Comparison of ENCODE assay signal across 12 mouse cellular contexts in the genomic region with DNA sequence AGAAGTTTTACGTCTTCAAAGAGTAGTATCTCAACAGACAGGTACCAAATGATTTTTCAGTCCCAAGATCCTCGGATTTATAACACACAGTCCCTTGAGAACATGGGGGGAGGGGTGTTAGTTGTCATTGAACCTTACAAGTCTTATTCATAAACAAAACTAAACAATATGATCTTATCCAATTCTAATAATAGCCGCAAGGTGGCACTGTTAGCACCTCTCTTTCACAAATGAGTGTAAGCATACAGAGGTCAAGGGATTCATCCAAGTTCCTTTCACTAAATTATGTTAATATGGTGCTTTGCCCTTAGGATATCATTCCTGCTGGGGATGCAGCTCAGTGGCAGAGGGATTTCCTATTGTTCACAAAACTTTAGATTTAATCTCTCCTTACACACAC.
DNase-seq lines count a peak whose midpoint lies in the region; ATAC-seq and TF ChIP-seq lines count a peak whose summit lies in the region.
"Had no signal": no experiment of that assay in that cellular context is flagged by ENCODE, and none has a peak within 500 bp of the region (broad histone marks: within the 10 kb centered on the region; RNA-seq: fewer than 3 reads in every experiment).

No protein-coding gene starts in this region.

- no peak overlapping the region for H3K4me2 ChIP-seq in forebrain, embryonic 11.5 days (ENCODE audit: low read depth, low read length, severe bottlenecking)
- no peak overlapping the region for H3K4me2 ChIP-seq in liver, embryonic 14.5 days (ENCODE audit: low read depth)

- no peak for TF ChIP-seq EP300 in liver, embryonic 14.5 days (IDR thresholded peaks at IDR 0.05; ENCODE audit: low read depth)

- H3K4me1 ChIP-seq in forebrain, embryonic 11.5 days (replicated peaks; ENCODE audit: control insufficient read depth, insufficient read depth, low read length) = no peaks in the 10 kb centered on the region
- H3K4me1 ChIP-seq in forebrain, embryonic 10.5 days = no peaks in the 10 kb centered on the region
- no peaks in the 10 kb centered on the region for H3K4me1 ChIP-seq in liver, embryonic 14.5 days (replicated peaks; ENCODE audit: control insufficient read depth in 2 of 2, insufficient read depth in 2 of 2, low read length in 1 of 2)
- H3K4me1 ChIP-seq in limb, embryonic 10.5 days = no peaks in the 10 kb centered on the region

- H3K27me3 ChIP-seq in forebrain, embryonic 11.5 days (ENCODE audit: control insufficient read depth, insufficient read depth, low read length) = no peaks in the 10 kb centered on the region
- H3K27me3 ChIP-seq in forebrain, embryonic 10.5 days (ENCODE audit: poor library complexity, severe bottlenecking) = no peaks in the 10 kb centered on the region
- no peaks in the 10 kb centered on the region for H3K27me3 ChIP-seq in liver, embryonic 14.5 days (ENCODE audit: control insufficient read depth, insufficient read depth, low read length)
- no peaks in the 10 kb centered on the region for H3K27me3 ChIP-seq in limb, embryonic 10.5 days (ENCODE audit: low read depth, poor library complexity, severe bottlenecking)

- peak; percentile 13; the same call in 1 of the 2 replicates for TF ChIP-seq CTCF in liver, embryonic 14.5 days (IDR thresholded peaks at IDR 0.05; ENCODE audit: low read depth)

- no peak overlapping the region for H3K4me3 ChIP-seq in forebrain, embryonic 11.5 days (ENCODE audit: low read depth, low read length)
- H3K4me3 ChIP-seq in forebrain, embryonic 10.5 days = no peak overlapping the region
- H3K4me3 ChIP-seq in liver, embryonic 14.5 days (ENCODE audit: insufficient read depth in 1 of 2, low read depth in 2 of 2, low read length in 2 of 2) = no peak overlapping the region
- H3K4me3 ChIP-seq in limb, embryonic 10.5 days = no peak overlapping the region
- H3K4me3 ChIP-seq: myocyte had no signal

- H3K36me3 ChIP-seq in forebrain, embryonic 11.5 days (ENCODE audit: control insufficient read depth, insufficient read depth, low read length) = no peaks in the 10 kb centered on the region
- H3K36me3 ChIP-seq in forebrain, embryonic 10.5 days (replicated peaks) = no peaks in the 10 kb centered on the region
- no peaks in the 10 kb centered on the region for H3K36me3 ChIP-seq in liver, embryonic 14.5 days (replicated peaks; ENCODE audit: control insufficient read depth, insufficient read depth, low read depth)
- H3K36me3 ChIP-seq in limb, embryonic 10.5 days = no peaks in the 10 kb centered on the region

- H3K27ac ChIP-seq in forebrain, embryonic 11.5 days (ENCODE audit: low read depth, low read length) = no peak overlapping the region
- no peak overlapping the region for H3K27ac ChIP-seq in forebrain, embryonic 10.5 days
- no peak overlapping the region for H3K27ac ChIP-seq in liver, embryonic 14.5 days
- no peak overlapping the region for H3K27ac ChIP-seq in limb, embryonic 10.5 days

- no peaks in the 10 kb centered on the region for H3K9me3 ChIP-seq in forebrain, embryonic 11.5 days (ENCODE audit: control insufficient read depth, low read length)
- no peaks in the 10 kb centered on the region for H3K9me3 ChIP-seq in forebrain, embryonic 10.5 days
- no peaks in the 10 kb centered on the region for H3K9me3 ChIP-seq in liver, embryonic 14.5 days (ENCODE audit: control insufficient read depth, low read length)
- no peaks in the 10 kb centered on the region for H3K9me3 ChIP-seq in limb, embryonic 10.5 days (replicated peaks)

- WGBS in forebrain, embryonic 11.5 days = 62% methylated on average over 3 of the region's 3 CpGs
- WGBS in forebrain, embryonic 10.5 days = 58% methylated on average over 3 of the region's 3 CpGs
- 42% methylated on average over 3 of the region's 3 CpGs for WGBS in liver, embryonic 14.5 days (ENCODE audit: insufficient replicate concordance)
- 60% methylated on average over 3 of the region's 3 CpGs for WGBS in limb, embryonic 10.5 days

- ATAC-seq in forebrain, embryonic 11.5 days (replicated peaks; ENCODE audit: low FRiP score) = 0 out of 2 replicates have a peak, but pooled peaks have one; percentile 36
- ATAC-seq in liver, embryonic 14.5 days (ENCODE audit: insufficient read depth) = no peak
- ATAC-seq: activated CD4-positive, CD25-positive, alpha-beta regulatory T cell, adult 4 months had no signal

- no peak for DNase-seq in forebrain, embryonic 11.5 days (ENCODE audit: low spot score)
- DNase-seq in forebrain, embryonic 10.5 days (ENCODE audit: extremely low spot score, low spot score) = no peak
- DNase-seq in liver, embryonic 14.5 days (ENCODE audit: low read depth in 3 of 3, low spot score in 3 of 3) = no peak
- DNase-seq in liver (no peak), NIH3T3 (ENCODE audit: low read depth) (peak; percentile 36)
- peak; percentile 24 for DNase-seq in hindlimb bud, embryonic 11.5 days (ENCODE audit: extremely low spot score, low read depth, low spot score)
- DNase-seq in cerebellum, adult 9-11 months = no peak
- no peak for DNase-seq in limb, embryonic 10.5 days (ENCODE audit: low spot score)
- DNase-seq: gastrocnemius, postnatal 36 days; heart, postnatal 14 days had no signal

- H3K9ac ChIP-seq in forebrain, embryonic 11.5 days (ENCODE audit: low read length) = no peak overlapping the region
- no peak overlapping the region for H3K9ac ChIP-seq in liver, embryonic 14.5 days (replicated peaks)

Comparison
In these comparisons a context has a peak if more than half of its experiments do, and no peak if none do; other contexts are left out.
1. DNase-seq: peak in NIH3T3 (single experiment) and hindlimb bud, embryonic 11.5 days (single experiment); none in forebrain, embryonic 11.5 days (single experiment), forebrain, embryonic 10.5 days (single experiment), liver, embryonic 14.5 days (0 of 3), liver (single experiment), cerebellum, adult 9-11 months (single experiment) and limb, embryonic 10.5 days (single experiment).